Mouse (Mus musculus) c-Kit-positive CD71-negative TER-119-negative erythroid progenitor cells, embryonic 14.5 days (primary cell): ENCODE measurements around the gene Hax1.

Source experiments
- DNase-seq: peaks from one replicate; pipeline ENCODE4 v3.0.0-alpha.2; 2013; ENCODE audit warnings: low read depth

The Hax1 gene

GRCm38 (mm10) chr3:89962059-89962750 is 36.4 kb downstream of the Hax1 start:
- DNase-seq = no peak

- DNase-seq = no peak
These were observed 37.1 kb downstream of the Hax1 start for GRCm38 (mm10) chr3:89961436-89961835.

- peak; percentile 74 for DNase-seq
These were observed 38.1 kb downstream of the Hax1 start for GRCm38 (mm10) chr3:89960469-89960868.

- DNase-seq = no peak
These were observed 39.1 kb downstream of the Hax1 start for GRCm38 (mm10) chr3:89959435-89959834.

- no peak for DNase-seq
These were observed 40.7 kb downstream of the Hax1 start for GRCm38 (mm10) chr3:89957880-89958279.

GRCm38 (mm10) chr3:89956177-89956971 is 42.2 kb downstream of the Hax1 start:
- DNase-seq = no peak

GRCm38 (mm10) chr3:89953420-89953819 is 45.2 kb downstream of the Hax1 start:
- DNase-seq = peak; percentile 70

- no peak for DNase-seq
These were observed 49.9 kb downstream of the Hax1 start for GRCm38 (mm10) chr3:89948655-89949054.

GRCm38 (mm10) chr3:89948021-89948420 is 50.6 kb downstream of the Hax1 start:
- DNase-seq = no peak
